Mouse (Mus musculus) megakaryocyte, embryonic 14.5 days (primary cell): ENCODE data around the gene Zfp65.
"Not testable (repeated sequence)": the region's sequence is repeated elsewhere in the genome, so short reads cannot be mapped to it uniquely, and the experiment has no call there.

Experiments used
- FLI1 ChIP-seq: IDR thresholded peaks from 2 replicates; pipeline ENCODE4 v1.6.1; 2012; ENCODE audit warnings: low read length, inconsistent platforms, mixed read lengths
- GATA1 ChIP-seq: IDR thresholded peaks from 3 replicates; pipeline ENCODE4 v1.6.1; 2012; ENCODE audit warnings: mixed read lengths, low read length, inconsistent platforms, borderline replicate concordance

GRCm38 (mm10) chr13:67725331-67725730 lies 3.6 kb downstream of the Zfp65 start:
- TF ChIP-seq GATA1, FLI1: not testable (repeated sequence)
